Mouse (Mus musculus) embryonic facial prominence, embryonic 12.5 days (tissue): ENCODE data around the gene C2. TPM values are rescaled to one million over a fixed set of nuclear protein-coding genes. Genes with fewer than 3 reads are reported as not detected.
"Not testable (repeated sequence)": the region's sequence is repeated elsewhere in the genome, so short reads cannot be mapped to it uniquely, and the experiment has no call there.

Source experiments
- ATAC-seq: fragments of 200-750 bp; cut with Nextera tagmentation; 2 replicates; pipeline ENCODE4 v1.8.0; 2017; ENCODE audit not compliant: insufficient number of reproducible peaks, insufficient read depth, low FRiP score, low TSS enrichment
- H3K27ac ChIP-seq: fragments of 300-500 bp; sonication (generic); 2 replicates; pipeline ENCODE4 v1.5.1; 2016; ENCODE audit warnings: mild to moderate bottlenecking
- H3K27me3 ChIP-seq: fragments of 300-500 bp; sonication (generic); 2 replicates; pipeline ENCODE4 v1.6.1; 2016; ENCODE audit warnings: mild to moderate bottlenecking, moderate library complexity
- H3K36me3 ChIP-seq: fragments of 300-500 bp; sonication (generic); 2 replicates; pipeline ENCODE4 v1.6.1; 2016; ENCODE audit warnings: mild to moderate bottlenecking
- H3K4me1 ChIP-seq: fragments of 300-500 bp; sonication (generic); 2 replicates; pipeline ENCODE4 v1.6.1; 2016
- H3K4me2 ChIP-seq: fragments of 300-500 bp; sonication (generic); replicated peaks from 2 replicates; pipeline ENCODE4 v1.6.1; 2016; ENCODE audit warnings: mild to moderate bottlenecking, moderate library complexity
- H3K4me3 ChIP-seq: fragments of 300-500 bp; sonication (generic); 2 replicates; pipeline ENCODE4 v1.5.1; 2016; ENCODE audit warnings: mild to moderate bottlenecking
- H3K9ac ChIP-seq: fragments of 300-500 bp; sonication (generic); 2 replicates; pipeline ENCODE4 v1.6.1; 2016; ENCODE audit warnings: mild to moderate bottlenecking, moderate library complexity
- H3K9me3 ChIP-seq: fragments of 300-500 bp; sonication (generic); 2 replicates; pipeline ENCODE4 v1.6.1; 2016; ENCODE audit warnings: mild to moderate bottlenecking, moderate library complexity
- WGBS: fragments of 180-500 bp; shearing (Covaris S2); methylation state at CpG from one replicate; pipeline ENCODE4 v1.1.7; 2016; 5-methylcytosine and 5-hydroxymethylcytosine counted together
- polyA plus RNA-seq: library from polyadenylated mRNA; unstranded; fragments of >200 nt; fragmentation: Nextera tagmentation; extraction: Ambion mirVana; gene quantifications from 2 replicates; pipeline ENCODE4 v1.2.1, GENCODE M21; 2016

The C2 gene
- polyA plus RNA-seq, 1 experiment from 2014 or later: 1.2 TPM

DNA sequence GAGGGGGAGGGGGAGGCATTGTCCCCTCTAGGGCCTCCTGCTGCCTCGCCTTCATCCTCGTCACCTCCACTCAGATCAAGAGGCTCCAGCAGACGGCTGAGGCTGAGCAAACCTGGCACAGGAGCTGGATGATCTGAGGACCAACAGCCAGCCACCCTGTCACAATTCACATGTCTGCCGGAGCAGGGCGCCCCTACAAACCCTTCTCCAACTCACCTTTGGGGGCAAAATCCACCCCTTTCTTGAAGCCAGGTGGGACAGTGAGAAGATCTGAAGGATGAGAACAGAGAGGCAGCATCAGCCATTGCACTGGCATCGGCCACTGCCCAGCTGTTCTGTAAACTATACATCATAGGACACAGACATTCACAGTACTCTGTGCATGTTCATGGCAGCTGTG, 50.9 kb downstream of the C2 start:
- no peaks in the 10 kb centered on the region for H3K27me3 ChIP-seq
- H3K9me3 ChIP-seq: no peaks in the 10 kb centered on the region
- 84% methylated on average over 6 of the region's 6 CpGs for WGBS
- no peak overlapping the region for H3K4me3 ChIP-seq
- no peak overlapping the region for H3K9ac ChIP-seq
- ATAC-seq: no peak
- H3K36me3 ChIP-seq: peaks cover 58% of the 10 kb centered on the region
- H3K4me1 ChIP-seq: peaks cover 17% of the 10 kb centered on the region
- H3K27ac ChIP-seq: no peak overlapping the region
- no peak overlapping the region for H3K4me2 ChIP-seq

DNA sequence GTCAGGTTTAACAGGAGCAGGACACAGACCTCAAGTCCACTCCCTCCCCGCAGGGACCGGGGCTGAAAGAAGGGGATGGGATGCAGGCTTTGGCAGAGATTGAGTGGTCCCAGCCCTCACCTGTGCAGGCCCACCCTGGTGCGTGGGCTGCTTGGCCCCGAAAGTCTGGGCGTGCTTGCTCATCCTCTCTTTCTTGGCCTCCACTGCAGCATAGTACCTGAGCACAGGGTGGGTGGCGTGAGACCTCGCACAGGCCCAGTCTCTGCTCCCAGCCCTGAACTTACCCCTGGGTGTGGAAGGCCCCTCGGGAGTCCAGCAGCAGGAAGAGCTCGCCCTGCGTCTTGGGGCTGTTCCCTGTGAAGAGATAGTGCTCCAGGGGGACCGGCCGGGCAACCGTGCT, 53.2 kb downstream of the C2 start:
- Histone ChIP-seq H3K4me2 (no peak overlapping the region), H3K4me3 (no peak overlapping the region), H3K9ac (no peak overlapping the region), H3K27ac (no peak overlapping the region), H3K4me1 (peaks cover 6% of the 10 kb centered on the region; the same call in 1 of the 2 replicates), H3K27me3 (no peaks in the 10 kb centered on the region), H3K9me3 (no peaks in the 10 kb centered on the region), H3K36me3 (peaks cover 79% of the 10 kb centered on the region)
- WGBS: 93% methylated on average over 13 of the region's 13 CpGs
- no peak for ATAC-seq

DNA sequence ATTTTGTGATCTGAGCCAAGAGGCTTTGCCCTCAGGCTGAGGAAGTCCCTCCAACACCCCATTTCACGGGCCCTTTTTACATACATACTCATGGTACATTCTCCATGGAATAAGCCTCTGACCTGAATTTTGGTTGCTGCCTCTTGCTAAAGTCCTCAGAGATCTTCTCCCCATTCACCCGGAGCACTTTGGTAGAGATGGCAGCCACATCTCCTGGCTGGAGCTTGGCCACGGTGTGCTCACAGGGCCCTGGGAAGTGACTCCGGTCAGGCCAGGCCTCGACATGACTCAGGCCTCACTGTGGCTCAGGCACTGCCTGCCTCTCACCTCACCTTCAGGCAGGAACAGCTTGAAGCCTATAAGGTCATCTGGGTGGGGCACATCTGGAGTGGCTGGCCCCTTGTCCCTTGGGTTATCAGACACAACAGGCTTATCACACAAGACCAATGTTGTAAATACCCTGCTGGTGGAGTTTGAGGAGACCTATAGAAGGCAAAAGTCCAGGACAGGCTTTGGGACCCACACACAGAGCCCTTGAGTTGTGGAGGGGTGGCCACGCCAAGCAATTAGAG, 57.2 kb downstream of the C2 start:
- H3K36me3 ChIP-seq: peaks cover 72% of the 10 kb centered on the region
- no peak for ATAC-seq
- no peaks in the 10 kb centered on the region for H3K9me3 ChIP-seq
- H3K9ac ChIP-seq: no peak overlapping the region
- WGBS: 82% methylated on average over 6 of the region's 6 CpGs
- H3K4me1 ChIP-seq: peaks cover 17% of the 10 kb centered on the region
- H3K4me3 ChIP-seq: no peak overlapping the region
- no peak overlapping the region for H3K4me2 ChIP-seq
- H3K27ac ChIP-seq: no peak overlapping the region
- H3K27me3 ChIP-seq: no peaks in the 10 kb centered on the region

DNA sequence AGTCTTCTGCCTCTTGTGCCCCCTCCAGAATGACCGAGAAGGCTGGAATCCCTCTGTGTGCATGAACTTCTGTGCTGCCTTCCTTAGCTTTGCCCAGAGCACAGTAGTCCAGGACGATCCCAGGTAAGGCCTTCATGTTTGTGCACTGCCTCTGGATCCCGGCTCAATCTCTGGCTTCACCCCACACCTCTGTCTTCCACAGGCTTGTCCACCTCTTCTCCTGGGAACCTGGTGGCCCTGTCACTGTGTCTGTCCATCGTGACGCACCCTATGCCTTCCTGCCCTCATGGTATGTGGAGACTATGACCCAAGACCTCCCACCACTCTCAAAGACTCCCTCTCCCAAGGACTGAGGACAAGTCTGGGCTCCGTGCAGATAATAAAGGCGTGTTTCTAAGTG, 59.3 kb downstream of the C2 start:
- H3K4me1 ChIP-seq: peaks cover 20% of the 10 kb centered on the region
- no peaks in the 10 kb centered on the region for H3K9me3 ChIP-seq
- no peak for ATAC-seq
- 0 out of 2 replicates have a peak overlapping the region, but pooled peaks have one; percentile 85 for H3K4me3 ChIP-seq
- no peak overlapping the region for H3K27ac ChIP-seq
- H3K27me3 ChIP-seq: no peaks in the 10 kb centered on the region
- WGBS: 87% methylated on average over 7 of the region's 7 CpGs
- peak overlapping the region; percentile 99 for H3K4me2 ChIP-seq
- H3K9ac ChIP-seq: no peak overlapping the region
- peaks cover 51% of the 10 kb centered on the region for H3K36me3 ChIP-seq

DNA sequence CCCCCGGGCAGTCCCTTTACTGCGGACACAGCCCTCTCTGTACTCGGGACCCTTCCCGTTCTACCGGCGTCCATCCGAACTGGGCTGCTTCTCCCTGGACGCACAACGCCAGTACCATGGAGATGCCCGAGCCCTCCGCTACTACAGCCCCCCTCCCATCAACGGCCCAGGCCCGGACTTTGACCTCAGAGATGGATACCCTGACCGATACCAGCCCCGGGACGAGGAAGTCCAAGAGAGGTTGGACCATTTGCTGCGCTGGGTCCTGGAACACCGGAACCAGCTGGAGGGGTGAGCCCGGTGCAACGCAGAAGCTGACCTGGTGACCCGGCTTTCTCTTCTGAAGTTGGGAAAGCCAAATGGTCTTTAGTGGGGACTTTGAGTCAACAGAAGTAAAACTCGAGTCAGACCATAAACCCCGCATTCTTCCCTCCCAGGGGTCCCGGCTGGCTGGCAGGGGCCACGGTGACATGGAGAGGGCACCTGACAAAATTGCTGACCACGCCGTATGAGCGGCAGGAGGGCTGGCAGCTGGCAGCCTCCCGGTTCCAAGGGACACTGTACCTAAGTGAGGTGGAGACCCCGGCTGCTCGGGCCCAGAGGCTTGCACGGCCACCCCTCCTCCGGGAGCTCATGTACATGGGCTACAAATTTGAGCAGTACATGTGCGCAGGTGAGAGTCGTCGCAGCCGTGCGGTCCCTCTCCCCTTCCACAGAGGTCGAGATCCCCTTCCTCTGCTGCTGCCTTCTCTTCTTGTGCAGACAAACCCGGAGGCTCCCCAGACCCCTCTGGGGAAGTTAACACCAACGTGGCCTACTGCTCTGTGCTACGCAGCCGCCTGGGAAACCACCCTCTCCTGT, 60.4 kb downstream of the C2 start:
- 39% methylated on average over 43 of the region's 43 CpGs for WGBS
- Histone ChIP-seq H3K36me3 (peaks cover 53% of the 10 kb centered on the region), H3K4me2 (peak overlapping the region; percentile 99), H3K9ac (peak overlapping the region; percentile 84), H3K27ac (peak overlapping the region; percentile 67), H3K4me1 (peaks cover 20% of the 10 kb centered on the region), H3K9me3 (no peaks in the 10 kb centered on the region), H3K4me3 (peak overlapping the region; percentile 85), H3K27me3 (no peaks in the 10 kb centered on the region)
- ATAC-seq: no peak

DNA sequence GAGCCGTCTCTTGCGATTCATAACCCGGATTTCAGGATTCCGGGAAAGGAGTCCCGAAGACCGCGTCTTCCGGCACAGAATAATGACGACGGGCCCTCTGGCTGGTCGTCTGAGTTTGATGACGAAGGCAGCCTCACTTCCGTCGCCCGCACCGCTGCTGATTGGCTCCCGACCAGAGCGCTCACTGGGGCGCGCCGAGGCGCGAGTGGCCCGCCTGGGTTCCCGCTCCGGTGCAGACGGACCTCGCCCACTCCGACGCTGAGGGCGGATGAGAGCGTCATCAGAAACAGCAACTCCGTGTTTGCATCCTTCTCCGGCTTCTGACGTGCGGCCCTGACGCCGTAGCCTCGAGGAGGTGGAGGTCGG, 61.2 kb downstream of the C2 start, which contains the start of the genes Stk19 and Dxo:
Gene Stk19 (minus strand): TSS at position 90 of the 366 bp plus-strand sequence.
Gene Dxo (plus strand): TSS at position 164 of the 366 bp plus-strand sequence.
- Histone ChIP-seq H3K4me3 (peak within 1 kb of the TSS; percentile 85), H3K9me3 (no peaks in the 10 kb centered on the region), H3K4me1 (peaks cover 20% of the 10 kb centered on the region), H3K4me2 (peak within 1 kb of the TSS; percentile 99), H3K36me3 (peaks cover 50% of the 10 kb centered on the region), H3K27ac (peak within 1 kb of the TSS; percentile 67), H3K9ac (peak within 1 kb of the TSS; percentile 84), H3K27me3 (no peaks in the 10 kb centered on the region)
- under 1% methylated on average over 40 of the region's 40 CpGs for WGBS
- ATAC-seq: peak; percentile 90

DNA sequence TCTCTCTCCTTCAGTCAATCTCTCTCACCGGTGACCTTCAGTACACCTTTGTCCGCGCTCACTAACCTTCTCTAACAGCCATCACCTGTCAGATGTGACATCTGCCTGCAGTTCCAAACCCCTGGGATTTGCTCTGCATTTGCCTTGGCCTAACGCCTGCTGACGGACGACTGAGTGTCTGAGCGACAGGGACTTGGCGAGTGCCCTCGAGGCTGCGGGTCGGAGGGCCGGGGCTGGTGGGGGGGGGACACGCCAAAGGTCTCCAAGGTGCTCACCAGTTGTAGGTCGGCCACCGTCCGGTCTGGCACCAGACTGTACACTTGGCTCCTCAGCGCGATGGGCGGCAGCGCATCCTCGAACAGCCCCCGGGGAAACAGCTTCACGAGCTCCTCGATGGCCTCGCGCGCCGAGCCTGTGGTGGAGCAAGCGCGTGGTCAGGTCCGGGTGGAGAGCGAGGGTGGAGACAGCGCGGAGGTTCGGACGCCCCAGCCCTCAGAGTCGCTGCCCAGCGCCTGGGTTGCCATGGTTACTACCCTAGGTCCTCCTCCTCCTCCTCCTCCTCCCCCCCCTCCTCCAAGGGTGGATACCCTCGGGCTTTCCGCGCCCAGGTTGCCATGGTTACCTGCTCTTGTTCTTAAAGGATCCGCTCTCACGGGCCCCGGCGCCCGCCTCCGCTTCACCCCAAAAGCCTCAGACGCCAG, 61.8 kb downstream of the C2 start:
- no peaks in the 10 kb centered on the region for H3K27me3 ChIP-seq
- peak overlapping the region; percentile 99 for H3K4me2 ChIP-seq
- peaks cover 48% of the 10 kb centered on the region for H3K36me3 ChIP-seq
- H3K9ac ChIP-seq: peak overlapping the region; percentile 77
- peak overlapping the region; percentile 67 for H3K27ac ChIP-seq
- H3K4me1 ChIP-seq: peaks cover 20% of the 10 kb centered on the region
- peak overlapping the region; percentile 85 for H3K4me3 ChIP-seq
- ATAC-seq: peak; percentile 60
- H3K9me3 ChIP-seq: no peaks in the 10 kb centered on the region
- 4% methylated on average over 48 of the region's 48 CpGs for WGBS

DNA sequence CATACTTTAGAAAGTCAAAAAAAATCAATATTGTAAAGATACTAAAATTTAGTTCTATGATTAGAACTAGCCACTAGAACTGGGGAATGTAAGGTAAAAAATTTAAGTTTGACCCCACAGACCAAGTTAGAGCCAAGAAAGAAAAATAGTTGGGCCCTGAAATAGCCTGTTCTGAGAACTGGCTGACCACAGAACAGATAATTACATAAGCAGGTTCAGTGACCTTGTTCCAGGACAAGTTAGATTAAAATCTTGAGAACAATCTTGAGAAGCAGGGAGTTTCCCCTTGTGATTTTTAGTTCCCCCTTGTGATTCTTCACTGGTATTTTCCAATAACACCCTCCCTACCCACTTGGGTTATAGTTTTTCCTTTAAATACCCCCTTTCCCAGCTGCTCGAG, 67.3 kb downstream of the C2 start:
- not testable (repeated sequence) for H3K4me2 ChIP-seq, H3K4me1 ChIP-seq, ATAC-seq, H3K27me3 ChIP-seq, H3K27ac ChIP-seq, H3K9me3 ChIP-seq, H3K4me3 ChIP-seq, H3K9ac ChIP-seq
- H3K36me3 ChIP-seq: peaks cover 51% of the 10 kb centered on the region
- 74% methylated on average over 1 of the region's 1 CpGs for WGBS

DNA sequence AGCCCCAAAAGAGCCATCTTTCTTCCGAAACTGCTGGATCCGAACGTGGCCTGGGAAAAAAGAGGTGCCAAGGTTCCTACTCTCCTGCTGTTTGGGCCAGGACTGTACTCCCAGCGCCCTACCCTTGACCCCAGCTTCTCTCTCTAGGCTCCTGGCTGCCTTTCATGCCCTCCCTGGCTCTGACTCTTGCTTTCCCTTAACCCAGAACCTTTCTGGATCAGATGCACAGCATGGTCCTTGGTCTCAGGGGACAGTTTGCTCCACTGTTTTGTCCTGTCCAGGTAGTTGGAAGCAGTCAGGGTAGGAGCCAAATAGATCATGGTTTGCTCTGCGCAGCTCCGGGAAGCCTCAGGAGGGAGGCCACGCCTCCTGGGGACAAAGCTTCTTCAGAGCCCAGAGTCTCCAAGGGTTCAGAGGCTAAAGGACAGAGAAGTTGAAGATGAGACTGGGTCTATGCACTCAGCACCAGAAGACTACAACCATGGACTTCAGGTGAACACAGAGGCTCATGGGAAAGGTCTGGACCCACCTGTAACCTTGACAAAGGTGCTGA, 83.2 kb downstream of the C2 start:
- Histone ChIP-seq H3K4me2 (no peak overlapping the region), H3K4me1 (no peaks in the 10 kb centered on the region), H3K4me3 (no peak overlapping the region), H3K9me3 (no peaks in the 10 kb centered on the region), H3K9ac (no peak overlapping the region), H3K27ac (no peak overlapping the region), H3K27me3 (no peaks in the 10 kb centered on the region), H3K36me3 (no peaks in the 10 kb centered on the region)
- ATAC-seq: no peak
- 76% methylated on average over 7 of the region's 7 CpGs for WGBS

DNA sequence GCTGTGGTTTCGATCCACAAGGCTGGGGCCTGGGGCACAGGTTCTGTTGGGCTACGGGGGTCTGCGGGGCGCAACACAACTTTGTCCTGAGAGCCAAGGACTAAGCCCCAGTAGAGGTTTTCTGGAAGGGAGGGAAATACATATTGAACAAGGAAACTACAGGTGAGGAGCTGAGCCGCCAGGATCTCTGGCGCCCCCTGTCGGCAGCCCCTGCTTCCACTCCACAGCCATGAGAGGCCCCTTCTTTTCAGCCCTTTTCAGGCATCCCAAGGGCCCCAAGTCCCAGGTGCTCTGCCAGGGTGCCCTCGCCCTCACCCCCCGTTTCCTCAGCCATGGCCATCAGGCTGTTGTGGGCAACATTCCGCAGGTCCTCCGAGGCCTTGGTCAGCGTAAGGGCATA, 84.3 kb downstream of the C2 start:
- H3K4me3 ChIP-seq, ATAC-seq, H3K27ac ChIP-seq, H3K4me2 ChIP-seq, H3K27me3 ChIP-seq, H3K9ac ChIP-seq, H3K9me3 ChIP-seq, H3K36me3 ChIP-seq, H3K4me1 ChIP-seq: not testable (repeated sequence)
- 63% methylated on average over 12 of the region's 12 CpGs for WGBS
